Mouse (Mus musculus) CH12.LX (cell line): ENCODE results near the gene Galk2. TPM values are rescaled to one million over a fixed set of nuclear protein-coding genes. Genes with fewer than 3 reads are reported as not detected.
A peak's percentile ranks its signal among the peaks of the same experiment; 100 is the strongest.

Experiments
- DNase-seq: peaks from one replicate; pipeline ENCODE4 v3.0.0-alpha.2; 2013; ENCODE audit errors: extremely low read depth
- H3K27ac ChIP-seq: 2 replicates; pipeline ENCODE4 v1.5.1; 2012; ENCODE audit warnings: low read depth, mild to moderate bottlenecking, control low read depth, moderate library complexity; ENCODE audit not compliant: insufficient read depth
- H3K27me3 ChIP-seq: replicated peaks from 2 replicates; pipeline ENCODE3; 2012; ENCODE audit warnings: inconsistent platforms
- H3K36me3 ChIP-seq, 2 experiments: replicated peaks in 1 of 2; 2 replicates each; pipeline versions ENCODE3 to v1.6.1; 2012; ENCODE audit warnings: inconsistent platforms in 1 of 2, low read length in 1 of 2, mild to moderate bottlenecking in 1 of 2, mixed read lengths in 1 of 2, moderate library complexity in 1 of 2; ENCODE audit not compliant: control insufficient read depth in 1 of 2, insufficient read depth in 1 of 2
- H3K4me1 ChIP-seq, 2 experiments: 2 replicates each; pipeline ENCODE4 v1.6.1; 2012; ENCODE audit warnings: inconsistent platforms in 1 of 2, moderate library complexity in 1 of 2; ENCODE audit not compliant: insufficient read depth in 2 of 2, control insufficient read depth in 1 of 2
- H3K4me2 ChIP-seq: 2 replicates; pipeline ENCODE4 v1.6.1; 2012; ENCODE audit warnings: low read depth, mild to moderate bottlenecking, control low read depth; ENCODE audit not compliant: poor library complexity, insufficient read depth, severe bottlenecking
- H3K4me3 ChIP-seq, 3 experiments: fragments of 150-350 bp in 1 of 3; sonication (generic) in 1 of 3; replicated peaks in 1 of 3; 2 replicates each; pipeline versions ENCODE3 to v1.5.1; 2011 to 2012; ENCODE audit warnings: low read depth in 2 of 3, low read length in 2 of 3, mild to moderate bottlenecking in 2 of 3, moderate library complexity in 2 of 3, control low read depth in 1 of 3, improper control_type of control experiment in 1 of 3, inconsistent platforms in 1 of 3, mixed read lengths in 1 of 3; ENCODE audit not compliant: poor library complexity in 1 of 3
- H3K79me2 ChIP-seq: replicated peaks from 2 replicates; pipeline ENCODE4 v1.6.1; 2012; ENCODE audit warnings: mild to moderate bottlenecking, moderate library complexity; ENCODE audit not compliant: control insufficient read depth, poor library complexity, insufficient read depth, severe bottlenecking; ENCODE audit errors: extremely low read depth
- H3K9ac ChIP-seq: 2 replicates; pipeline ENCODE4 v1.6.1; 2012; ENCODE audit warnings: low read depth, mild to moderate bottlenecking, control low read depth, moderate library complexity; ENCODE audit not compliant: insufficient read depth
- H3K9me3 ChIP-seq: replicated peaks from 2 replicates; pipeline ENCODE3; 2012; ENCODE audit warnings: low read length, inconsistent platforms, mixed read lengths
- CHD1 ChIP-seq: IDR thresholded peaks from 2 replicates; pipeline ENCODE4 v1.6.1; 2012; ENCODE audit warnings: low read depth, low read length, improper control_type of control experiment, inconsistent platforms
- CTCF ChIP-seq, 2 experiments: IDR thresholded peaks in 1 of 2; conservative IDR thresholded peaks in 1 of 2; 2 replicates each; pipeline ENCODE4 v1.5.1; 2011 to 2012; ENCODE audit warnings: low read depth in 2 of 2, low read length in 2 of 2, improper control_type of control experiment in 1 of 2, inconsistent platforms in 1 of 2, mild to moderate bottlenecking in 1 of 2, moderate library complexity in 1 of 2
- ELF1 ChIP-seq: IDR thresholded peaks from 2 replicates; pipeline ENCODE4 v1.6.1; 2014; ENCODE audit warnings: low read depth, mild to moderate bottlenecking, inconsistent platforms, low read length, improper control_type of control experiment
- ETS1 ChIP-seq: conservative IDR thresholded peaks from 2 replicates; pipeline ENCODE4 v1.6.1; 2012; ENCODE audit warnings: low read depth, mild to moderate bottlenecking, inconsistent platforms, low read length, improper control_type of control experiment, moderate library complexity
- HCFC1 ChIP-seq: IDR thresholded peaks from 2 replicates; pipeline ENCODE4 v1.6.1; 2012; ENCODE audit warnings: low read depth, mild to moderate bottlenecking, inconsistent platforms, low read length, improper control_type of control experiment
- MAX ChIP-seq: IDR thresholded peaks from 2 replicates; pipeline ENCODE4 v1.6.1; 2011; ENCODE audit warnings: low read length, improper control_type of control experiment
- MAZ ChIP-seq: IDR thresholded peaks from 2 replicates; pipeline ENCODE4 v1.6.1; 2012; ENCODE audit warnings: low read depth, mild to moderate bottlenecking, inconsistent platforms, low read length, improper control_type of control experiment, moderate library complexity
- MEF2A ChIP-seq: IDR thresholded peaks from 2 replicates; pipeline ENCODE4 v1.6.1; 2014; ENCODE audit warnings: low read depth, mild to moderate bottlenecking, inconsistent platforms, low read length, improper control_type of control experiment, borderline replicate concordance
- MXI1 ChIP-seq: IDR thresholded peaks from 2 replicates; pipeline ENCODE4 v1.6.1; 2011; ENCODE audit warnings: mild to moderate bottlenecking, low read depth, low read length, improper control_type of control experiment
- MYC ChIP-seq: IDR thresholded peaks from 2 replicates; pipeline ENCODE4 v1.6.1; 2011; ENCODE audit warnings: low read depth, mild to moderate bottlenecking, improper control_type of control experiment, low read length
- NELFE ChIP-seq: IDR thresholded peaks from 2 replicates; pipeline ENCODE4 v1.6.1; 2011; ENCODE audit warnings: low read depth, low read length, improper control_type of control experiment
- NRF1 ChIP-seq: IDR thresholded peaks from 2 replicates; pipeline ENCODE4 v1.6.1; 2014; ENCODE audit warnings: low read depth, mild to moderate bottlenecking, inconsistent platforms, low read length, improper control_type of control experiment, moderate library complexity
- POLR2A ChIP-seq: IDR thresholded peaks from 2 replicates; pipeline ENCODE4 v1.6.1; 2011; ENCODE audit warnings: low read depth, mild to moderate bottlenecking, improper control_type of control experiment, low read length
- POLR2AphosphoS2 ChIP-seq: IDR thresholded peaks from 2 replicates; pipeline ENCODE4 v1.6.1; 2011; ENCODE audit warnings: low read depth, low read length, improper control_type of control experiment
- RCOR1 ChIP-seq: conservative IDR thresholded peaks from 2 replicates; pipeline ENCODE4 v1.6.1; 2012; ENCODE audit warnings: low read depth, mild to moderate bottlenecking, inconsistent platforms, low read length, improper control_type of control experiment
- TBP ChIP-seq: conservative IDR thresholded peaks from 2 replicates; pipeline ENCODE4 v1.6.1; 2011; ENCODE audit warnings: low read depth, low read length, improper control_type of control experiment
- TCF12 ChIP-seq: IDR thresholded peaks from 2 replicates; pipeline ENCODE4 v1.6.1; 2014; ENCODE audit warnings: low read depth, mild to moderate bottlenecking, inconsistent platforms, low read length, improper control_type of control experiment
- UBTF ChIP-seq: IDR thresholded peaks from 2 replicates; pipeline ENCODE4 v1.6.1; 2012; ENCODE audit warnings: low read depth, mild to moderate bottlenecking, inconsistent platforms, low read length, improper control_type of control experiment, moderate library complexity
- USF1 ChIP-seq: IDR thresholded peaks from 2 replicates; pipeline ENCODE4 v1.6.1; 2014; ENCODE audit warnings: low read depth, mild to moderate bottlenecking, inconsistent platforms, low read length, improper control_type of control experiment
- ZC3H11A ChIP-seq: IDR thresholded peaks from 2 replicates; pipeline ENCODE4 v1.6.1; 2012; ENCODE audit warnings: low read depth, mild to moderate bottlenecking, inconsistent platforms, low read length, improper control_type of control experiment
- ZKSCAN1 ChIP-seq: IDR thresholded peaks from 2 replicates; pipeline ENCODE4 v1.6.1; 2012; ENCODE audit warnings: low read depth, inconsistent platforms, low read length, improper control_type of control experiment, borderline replicate concordance
- ZMIZ1 ChIP-seq: IDR thresholded peaks from 2 replicates; pipeline ENCODE4 v1.6.1; 2012; ENCODE audit warnings: low read depth, mild to moderate bottlenecking, inconsistent platforms, low read length, improper control_type of control experiment
- ZNF384 ChIP-seq: IDR thresholded peaks from 2 replicates; pipeline ENCODE4 v1.6.1; 2012; ENCODE audit warnings: low read depth, low read length, improper control_type of control experiment, inconsistent platforms
- dilution Hi-C: fragments of 300-500 bp; cut with MboI; formaldehyde crosslinking; loops from 2 replicates; pipeline ENCODE4 v1.14.3; 2020; ENCODE audit warnings: low sequenced_read_pairs; ENCODE audit not compliant: extremely low pct_unique_long_range_greater_than_20kb, extremely low pct_ligation_motif_present
- in situ Hi-C: fragments of 300-500 bp; cut with MboI; formaldehyde crosslinking; loops from 3 replicates; pipeline ENCODE4 v1.14.3; 2019; ENCODE audit warnings: low sequenced_read_pairs, low pct_ligation_motif_present, low pct_unique_long_range_greater_than_20kb, mixed read lengths
- polyA plus RNA-seq: library from polyadenylated mRNA; unstranded; fragments of >175 nt; gene quantifications from 2 replicates; pipeline ENCODE4 v1.2.1, GENCODE M21; 2012; ENCODE audit warnings: low read depth; ENCODE audit not compliant: insufficient read length
- total RNA-seq, 2 experiments: library from RNA; depleted of rRNA; stranded (reverse); fragments of 300-350 nt in 1 of 2; fragments of >200 nt in 1 of 2; gene quantifications; 2 replicates each; pipeline ENCODE4 v1.2.3; 2012 to 2014

The Galk2 gene
- total and polyA plus RNA-seq, 3 experiments, result 36.7 to 59.9 (median 41.8) TPM

DNA sequence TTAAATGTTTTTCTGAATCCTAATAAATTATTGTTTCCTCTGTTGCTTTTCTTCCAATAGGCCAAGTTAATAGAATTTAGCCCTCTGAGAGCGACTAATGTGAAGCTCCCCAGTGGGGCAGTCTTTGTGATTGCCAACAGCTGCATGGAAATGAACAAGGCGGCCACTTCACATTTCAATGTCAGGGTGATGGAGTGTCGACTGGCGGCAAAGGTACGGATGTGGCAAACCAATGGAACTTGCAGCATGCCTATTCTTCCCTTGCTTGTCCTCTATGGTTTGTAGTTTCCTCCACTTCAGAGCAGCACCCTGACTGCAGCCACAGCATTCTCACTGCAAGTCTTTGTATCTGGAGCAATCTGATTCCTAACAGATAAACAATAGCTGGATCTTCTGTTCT is 72.3 kb downstream of the Galk2 start:
- H3K9ac ChIP-seq, result no peak overlapping the region
- H3K79me2 ChIP-seq, result no peaks in the 10 kb centered on the region
- H3K9me3 ChIP-seq, result no peaks in the 10 kb centered on the region
- dilution Hi-C loops (no loop called here), in situ Hi-C loops (no loop called here)
- no peak overlapping the region for H3K4me3 ChIP-seq
- no peak overlapping the region for H3K4me2 ChIP-seq
- no peak for DNase-seq
- H3K27me3 ChIP-seq, result no peaks in the 10 kb centered on the region
- peaks cover 2 to 36% of the 10 kb centered on the region in 2 experiments; a peak in 3 of 4 replicates for H3K4me1 ChIP-seq
- no peak overlapping the region for H3K27ac ChIP-seq
- TF ChIP-seq CHD1, result no peak
- no peak for TF ChIP-seq MAX
- TF ChIP-seq NELFE, result no peak
- no peak for TF ChIP-seq RCOR1
- no peak for TF ChIP-seq NRF1
- TF ChIP-seq TCF12, result no peak
- no peak for TF ChIP-seq UBTF
- peaks cover 19 to 84% of the 10 kb centered on the region in 2 experiments for H3K36me3 ChIP-seq

- Histone ChIP-seq H3K4me1 (peaks cover 2 to 36% of the 10 kb centered on the region in 2 experiments; a peak in 3 of 4 replicates), H3K36me3 (peaks cover 19 to 80% of the 10 kb centered on the region in 2 experiments), H3K27ac (no peak overlapping the region), H3K4me3 (no peak overlapping the region), H3K9ac (no peak overlapping the region), H3K79me2 (no peaks in the 10 kb centered on the region), H3K9me3 (no peaks in the 10 kb centered on the region), H3K27me3 (no peaks in the 10 kb centered on the region), H3K4me2 (no peak overlapping the region)
- dilution Hi-C loops, result no loop called here
- DNase-seq, result no peak
- no peak for TF ChIP-seq ZMIZ1
- TF ChIP-seq ELF1, result no peak
- TF ChIP-seq MXI1, result no peak
- no peak for TF ChIP-seq TBP
- no peak for TF ChIP-seq NRF1
- TF ChIP-seq ZKSCAN1, result no peak
- no peak for TF ChIP-seq POLR2AphosphoS2
- in situ Hi-C loops, result no loop called here
Measured at GRCm38 (mm10) chr2:125932734-125933133, 73.8 kb downstream of the Galk2 start.

GRCm38 (mm10) chr2:125933977-125934376 is 75.1 kb downstream of the Galk2 start:
- Histone ChIP-seq H3K9ac (no peak overlapping the region), H3K9me3 (no peaks in the 10 kb centered on the region), H3K27ac (no peak overlapping the region), H3K36me3 (peaks cover 16 to 75% of the 10 kb centered on the region in 2 experiments), H3K79me2 (no peaks in the 10 kb centered on the region), H3K4me1 (peaks cover 2 to 36% of the 10 kb centered on the region in 2 experiments; a peak in 3 of 4 replicates), H3K4me3 (no peak overlapping the region), H3K27me3 (no peaks in the 10 kb centered on the region), H3K4me2 (no peak overlapping the region)
- dilution Hi-C loops, result no loop called here
- in situ Hi-C loops, result no loop called here
- peak; percentile 78 for DNase-seq
- TF ChIP-seq MXI1 (no peak), POLR2A (no peak), MEF2A (no peak), ZNF384 (no peak), CTCF (conservative IDR thresholded peaks at IDR 0.05 in 1 of 2, IDR thresholded peaks at IDR 0.05 in 1 of 2; ENCODE audit: low read depth in 2 of 2, low read length in 2 of 2) (no peak), ETS1 (no peak), MYC (no peak), TCF12 (no peak), ELF1 (no peak), HCFC1 (no peak), RCOR1 (no peak), USF1 (no peak), ZC3H11A (no peak), MAZ (no peak)
